10 mouse cellular contexts compared by ENCODE assay signal in the genomic region with DNA sequence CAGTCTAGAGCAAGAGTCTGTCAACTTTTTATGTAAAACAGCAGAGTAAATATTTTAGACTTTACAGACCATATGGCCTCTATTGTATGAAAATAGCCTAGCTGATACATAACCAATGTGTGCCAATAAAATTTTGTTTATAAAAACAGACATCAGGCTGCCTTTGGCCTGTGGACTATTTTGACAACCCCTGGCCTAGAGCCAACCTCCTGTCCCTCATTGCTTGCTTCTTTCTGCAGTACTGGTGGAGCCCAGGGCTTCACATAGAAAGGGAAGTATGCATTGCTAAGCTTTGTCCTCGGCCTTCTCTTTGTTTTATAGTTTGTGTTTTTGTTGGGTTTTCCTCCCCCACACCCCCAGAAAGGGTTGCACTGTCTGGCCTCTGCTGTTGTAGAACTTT. TPM values are rescaled to one million over a fixed set of nuclear protein-coding genes. Genes with fewer than 3 reads are reported as not detected.
DNase-seq lines count a peak whose midpoint lies in the region; ATAC-seq and TF ChIP-seq lines count a peak whose summit lies in the region.
"Had no signal": no experiment of that assay in that cellular context is flagged by ENCODE, and none has a peak within 500 bp of the region (broad histone marks: within the 10 kb centered on the region; RNA-seq: fewer than 3 reads in every experiment).

No protein-coding gene starts in this region.

- DNase-seq in kidney, adult 2 months: peak; percentile 44
- peak; percentile 40 for DNase-seq in NIH3T3 (ENCODE audit: low read depth)
- peak; percentile 70 for DNase-seq in lung, postnatal 10 days
- DNase-seq in urinary bladder, postnatal 10 days (ENCODE audit: low spot score): no peak
- DNase-seq in thymus, adult 18-20 months: no peak
- DNase-seq: thymus, postnatal 25 days had no signal

- H3K9me3 ChIP-seq in kidney, embryonic 14.5 days (ENCODE audit: control insufficient read depth, low read length): no peaks in the 10 kb centered on the region
- H3K9me3 ChIP-seq: megakaryocyte, embryonic 14.5 days had no signal

- no peak for TF ChIP-seq POLR2A in kidney, adult 2 months (IDR thresholded peaks at IDR 0.05; ENCODE audit: low read depth, low read length)

- H3K4me1 ChIP-seq in kidney, adult 2 months (ENCODE audit: control insufficient read depth, insufficient read depth, low read length): peaks cover 5% of the 10 kb centered on the region; the same call in 1 of the 2 replicates
- peaks cover 10% of the 10 kb centered on the region; the same call in 1 of the 2 replicates for H3K4me1 ChIP-seq in kidney, embryonic 14.5 days (ENCODE audit: control insufficient read depth, insufficient read depth, low read length)
- peaks cover 9% of the 10 kb centered on the region for H3K4me1 ChIP-seq in brown adipose tissue, adult 24 weeks (ENCODE audit: control insufficient read depth, insufficient read depth, insufficient read length, low read length)

- no peak overlapping the region for H3K9ac ChIP-seq in kidney, embryonic 14.5 days (ENCODE audit: low read depth, low read length)

- H3K27me3 ChIP-seq in kidney, adult 2 months (replicated peaks; ENCODE audit: control insufficient read depth, insufficient read depth, low read length): no peaks in the 10 kb centered on the region
- no peaks in the 10 kb centered on the region for H3K27me3 ChIP-seq in kidney, embryonic 14.5 days (ENCODE audit: control insufficient read depth, insufficient read depth, low read length)

- peaks cover 1% of the 10 kb centered on the region; the same call in 1 of the 2 replicates for H3K36me3 ChIP-seq in kidney, adult 2 months (ENCODE audit: control insufficient read depth, insufficient read depth, low read length)
- H3K36me3 ChIP-seq in kidney, embryonic 14.5 days (ENCODE audit: control insufficient read depth, insufficient read depth, low read length): peaks cover 35% of the 10 kb centered on the region

- 0 out of 2 replicates have a peak overlapping the region, but pooled peaks have one; percentile 5 for H3K27ac ChIP-seq in kidney, adult 2 months (ENCODE audit: insufficient read depth, low read depth, low read length)
- H3K27ac ChIP-seq in kidney, embryonic 14.5 days (ENCODE audit: low read depth, low read length): no peak overlapping the region
- peak overlapping the region; percentile 43; the same call in 1 of the 2 replicates for H3K27ac ChIP-seq in brown adipose tissue, adult 24 weeks (replicated peaks; ENCODE audit: low read depth, low read length)
- H3K27ac ChIP-seq: kidney, postnatal 0 days had no signal

- H3K4me2 ChIP-seq in kidney, embryonic 14.5 days (replicated peaks; ENCODE audit: low read depth, low read length): no peak overlapping the region

- 22% methylated on average over 1 of the region's 1 CpGs for WGBS in kidney, adult 2 months
- WGBS in kidney, embryonic 14.5 days: 27% methylated on average over 1 of the region's 1 CpGs

- TF ChIP-seq CTCF in kidney, adult 2 months (conservative IDR thresholded peaks at IDR 0.05; ENCODE audit: insufficient read depth, insufficient read length, low read depth, low read length): no peak

- no peak overlapping the region for H3K4me3 ChIP-seq in kidney, adult 2 months (ENCODE audit: insufficient read depth, low read depth, low read length)
- H3K4me3 ChIP-seq in kidney, embryonic 14.5 days (ENCODE audit: low read length): no peak overlapping the region
- no peak overlapping the region for H3K4me3 ChIP-seq in brown adipose tissue, adult 24 weeks (ENCODE audit: insufficient read depth, low read depth, low read length)
- H3K4me3 ChIP-seq: megakaryocyte, embryonic 14.5 days had no signal

- no peak for ATAC-seq in kidney, embryonic 14.5 days (ENCODE audit: low FRiP score, low TSS enrichment)

RNA-seq across cellular contexts. Expression of a gene that starts 3.9 kb away (rescaled TPM):
- 50.3 and 93.5 TPM in 2 replicates for polyA plus RNA-seq in kidney, adult 2 months (2012; rRNA removed)
- polyA plus RNA-seq in kidney, embryonic 14.5 days (2014; fragmentation: Nextera tagmentation; extraction: Ambion mirVana): 31.5 and 35.9 TPM in 2 replicates
- 17.2 and 26.0 TPM in 2 replicates for polyA plus RNA-seq in brown adipose tissue, adult 24 weeks (2012; ENCODE audit: insufficient read depth, insufficient read length, missing spikeins)

RNA-seq across cellular contexts. Expression of a gene that starts 23.1 kb away (rescaled TPM):
- 345 and 570 TPM in 2 replicates for polyA plus RNA-seq in kidney, adult 2 months (2012; rRNA removed)
- 26.8 and 42.3 TPM in 2 replicates for polyA plus RNA-seq in kidney, embryonic 14.5 days (2014; fragmentation: Nextera tagmentation; extraction: Ambion mirVana)
- polyA plus RNA-seq in brown adipose tissue, adult 24 weeks (2012; ENCODE audit: insufficient read depth, insufficient read length, missing spikeins): 19.6 and 42.1 TPM in 2 replicates

RNA-seq across cellular contexts. Expression of a gene that starts 25.2 kb away (rescaled TPM):
- 17.0 and 20.7 TPM in 2 replicates for polyA plus RNA-seq in kidney, adult 2 months (2012; rRNA removed)
- polyA plus RNA-seq in kidney, embryonic 14.5 days (2014; fragmentation: Nextera tagmentation; extraction: Ambion mirVana): 54.0 and 74.3 TPM in 2 replicates
- polyA plus RNA-seq in brown adipose tissue, adult 24 weeks (2012; ENCODE audit: insufficient read depth, insufficient read length, missing spikeins): 20.6 and 23.0 TPM in 2 replicates

RNA-seq across cellular contexts. Expression of a gene that starts 25.7 kb away (rescaled TPM):
- polyA plus RNA-seq in kidney, adult 2 months (2012; rRNA removed): 32.0 and 53.8 TPM in 2 replicates
- polyA plus RNA-seq in kidney, embryonic 14.5 days (2014; fragmentation: Nextera tagmentation; extraction: Ambion mirVana): 7.8 and 16.2 TPM in 2 replicates
- polyA plus RNA-seq in brown adipose tissue, adult 24 weeks (2012; ENCODE audit: insufficient read depth, insufficient read length, missing spikeins): 9.5 and 11.6 TPM in 2 replicates

Comparison
In these comparisons a context has a peak if more than half of its experiments do, and no peak if none do; other contexts are left out.
1. DNase-seq: peak in kidney, adult 2 months (single experiment), NIH3T3 (single experiment) and lung, postnatal 10 days (single experiment); none in urinary bladder, postnatal 10 days (single experiment) and thymus, adult 18-20 months (0 of 2).